Mouse (Mus musculus) adrenal gland, postnatal 25 days (tissue): ENCODE data around the gene Efr3b. TPM values are rescaled to one million over a fixed set of nuclear protein-coding genes. Genes with fewer than 3 reads are reported as not detected.

Experiments
- DNase-seq: peaks from one replicate; pipeline ENCODE4 v3.0.0; 2021; ENCODE audit warnings: mixed read lengths
- total RNA-seq: library from RNA; stranded (reverse); gene quantifications from 2 replicates; pipeline ENCODE4 v1.2.3, GENCODE M21; 2021

The Efr3b gene
- total RNA-seq, 1 experiment from 2014 or later = 2.7 TPM

DNA sequence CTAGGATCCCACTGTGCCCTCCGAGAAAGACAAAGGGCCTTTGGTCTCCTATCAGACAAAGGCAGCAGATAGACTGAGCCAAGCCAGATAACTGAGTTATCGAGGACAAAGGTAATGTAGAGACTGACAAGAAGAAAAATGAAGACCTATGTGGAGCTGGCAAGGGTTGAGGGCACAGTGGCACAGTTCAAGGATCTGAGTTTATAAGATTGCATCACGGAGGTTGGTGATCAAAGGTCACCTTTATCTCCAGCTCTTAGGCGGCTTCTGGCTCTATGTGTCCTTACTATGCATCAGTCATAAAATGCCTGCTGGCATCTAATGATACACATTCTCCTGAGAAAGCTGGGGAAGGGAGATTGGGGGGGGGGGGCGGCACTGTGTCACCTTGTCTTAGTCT, 2.6 kb downstream of the Efr3b start:
- DNase-seq = no peak

DNA sequence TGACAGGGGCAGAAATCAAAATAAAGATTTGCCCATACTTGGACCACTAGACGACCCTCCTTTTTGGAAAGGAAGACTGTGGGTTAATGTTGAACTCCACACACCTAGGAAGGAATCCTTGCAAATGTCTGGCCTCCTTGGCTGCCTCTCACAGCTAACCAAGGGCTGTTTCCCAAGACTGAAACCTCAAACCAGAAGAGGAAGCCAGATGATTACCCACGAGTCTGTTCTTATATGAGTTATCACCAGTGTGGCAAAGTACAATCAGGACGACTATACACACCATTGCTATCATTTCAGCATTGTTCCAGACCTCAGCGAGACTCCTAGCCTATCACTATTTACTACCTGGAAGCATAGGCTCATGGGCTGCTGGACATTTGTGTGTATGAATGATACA, 9.7 kb downstream of the Efr3b start:
- no peak for DNase-seq

DNA sequence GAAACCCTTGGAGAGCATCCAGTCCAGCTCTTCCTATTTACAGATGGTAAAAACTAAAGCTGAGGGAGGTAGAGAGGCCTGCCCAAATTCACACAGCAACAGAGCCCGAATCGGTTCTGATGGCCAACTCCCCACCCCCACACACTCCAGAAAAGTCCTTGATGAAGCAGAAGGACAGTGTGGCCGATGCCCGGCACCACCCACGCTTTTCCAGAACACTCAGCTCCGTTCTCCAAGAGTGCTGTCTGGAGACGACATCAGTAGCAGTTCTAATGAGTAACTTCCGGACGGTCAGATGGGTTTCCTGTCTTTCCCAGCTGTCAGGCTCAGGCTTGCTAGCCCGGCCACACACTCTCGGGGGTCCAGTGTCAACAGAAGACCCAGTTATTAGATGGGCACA, 10.2 kb downstream of the Efr3b start:
- peak; percentile 30 for DNase-seq

DNA sequence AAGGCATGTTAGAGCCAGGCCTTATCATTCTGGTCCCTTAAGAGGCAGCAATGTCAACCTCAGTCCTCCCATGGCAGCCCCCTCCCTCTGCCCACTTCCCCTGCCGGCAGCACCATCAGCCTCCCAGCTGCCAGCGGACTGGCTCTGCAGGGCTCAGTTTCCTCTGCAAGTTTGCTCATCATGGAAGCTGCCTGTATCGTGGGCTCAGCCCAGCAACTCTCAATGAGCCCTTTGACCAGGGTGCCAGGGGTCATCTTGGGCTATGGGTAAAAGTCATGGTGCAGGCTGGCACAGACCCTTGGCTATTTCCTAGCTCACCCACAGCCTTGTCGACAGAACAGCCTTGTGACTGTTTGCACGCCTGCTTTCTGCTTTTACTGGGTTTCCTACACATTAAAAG, 14.4 kb downstream of the Efr3b start:
- no peak for DNase-seq

DNA sequence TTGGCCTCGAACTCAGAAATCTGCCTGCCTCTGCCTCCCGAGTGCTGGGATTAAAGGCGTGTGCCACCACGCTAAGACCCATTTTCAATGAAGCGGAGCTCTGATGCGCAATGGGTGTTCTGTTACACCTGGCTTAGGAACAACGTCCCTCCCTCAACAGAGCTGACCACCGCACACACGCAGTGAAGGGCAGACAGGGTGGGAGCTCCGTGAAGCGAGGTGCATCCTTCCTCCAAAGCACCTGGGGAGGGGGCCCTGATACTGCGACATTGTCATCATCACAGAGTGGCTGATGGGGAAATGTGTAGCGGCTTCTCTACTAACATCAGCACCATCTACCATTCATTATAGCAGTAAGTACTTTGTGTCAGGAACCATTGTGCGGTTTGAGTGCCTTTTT, 15.2 kb downstream of the Efr3b start:
- no peak for DNase-seq

DNA sequence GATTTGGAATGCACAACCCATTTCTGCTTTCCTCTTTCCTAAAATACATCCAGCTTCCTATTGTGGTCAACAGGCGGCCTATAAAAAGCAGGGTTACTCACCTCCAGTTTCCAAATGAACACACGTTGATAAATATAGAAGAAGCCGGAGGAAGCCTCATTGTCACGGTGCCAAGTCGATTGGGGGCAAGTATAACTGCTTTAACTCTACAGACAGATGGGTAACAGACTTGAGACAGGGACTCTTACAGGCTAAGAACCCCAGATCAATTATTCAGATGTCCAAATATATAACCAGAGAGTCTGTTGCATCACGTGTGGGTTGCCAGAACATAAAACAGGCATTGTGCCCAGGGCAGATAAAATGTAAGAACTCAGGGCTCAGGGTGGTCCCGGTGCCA, 15.9 kb downstream of the Efr3b start:
- DNase-seq = peak; percentile 46

DNA sequence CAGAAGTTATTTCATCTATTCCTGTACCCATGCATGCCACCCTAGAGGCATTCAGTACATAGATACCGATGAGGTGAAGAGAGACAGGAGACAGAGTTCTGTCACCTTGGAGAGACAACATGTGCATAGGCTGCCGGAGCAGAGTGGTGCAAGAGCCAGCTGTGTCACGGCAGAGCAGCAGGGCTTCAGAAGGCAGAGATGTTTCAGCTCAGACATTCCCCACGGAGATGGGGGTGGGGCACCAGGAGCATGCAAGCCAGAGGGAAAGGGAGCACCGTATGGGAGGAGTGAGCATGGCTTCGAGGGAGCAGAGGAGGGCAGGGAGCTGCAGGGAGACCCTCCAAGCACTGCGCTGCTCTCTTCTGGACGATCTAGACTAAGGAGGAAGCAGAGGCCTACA, 18.2 kb downstream of the Efr3b start:
- peak; percentile 13 for DNase-seq

DNA sequence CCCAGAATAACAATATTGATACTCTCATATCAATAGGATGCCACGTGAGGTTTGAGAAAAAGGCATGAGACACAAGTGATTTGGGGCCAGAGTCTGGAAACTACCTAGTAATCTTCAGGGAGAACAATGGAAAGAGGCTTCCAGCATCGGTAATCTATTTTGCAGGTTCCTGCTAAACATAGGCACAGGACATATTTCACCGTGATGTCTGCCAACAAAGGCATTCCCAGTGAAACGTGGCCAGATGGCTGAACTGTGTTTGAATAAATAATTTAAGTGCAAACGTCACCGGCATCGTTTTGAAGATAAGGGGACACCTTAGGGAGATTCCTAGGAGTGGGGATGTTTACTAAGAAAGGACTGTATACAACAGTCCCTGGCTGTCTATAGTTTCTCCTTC, 22.4 kb downstream of the Efr3b start:
- no peak for DNase-seq

DNA sequence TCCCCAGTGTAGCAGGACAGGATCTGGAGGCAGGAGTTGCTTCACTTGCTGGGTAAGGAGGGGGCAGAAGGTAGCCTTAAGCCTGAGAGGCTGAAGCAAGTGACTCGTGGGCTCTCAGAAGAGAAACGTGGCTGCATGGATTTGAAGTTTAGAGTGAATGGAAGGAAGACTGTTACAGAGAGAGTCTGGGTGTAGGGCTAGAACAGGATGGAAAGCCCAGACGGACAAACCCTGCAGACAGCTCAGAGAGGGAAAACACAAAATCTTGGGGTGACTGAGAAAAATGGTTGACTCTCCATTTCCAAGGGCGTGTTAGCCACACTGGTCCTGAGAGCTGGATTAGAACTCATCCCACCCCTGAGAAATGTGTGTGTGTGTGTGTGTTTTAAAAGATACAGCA, 23.0 kb downstream of the Efr3b start:
- DNase-seq = no peak

DNA sequence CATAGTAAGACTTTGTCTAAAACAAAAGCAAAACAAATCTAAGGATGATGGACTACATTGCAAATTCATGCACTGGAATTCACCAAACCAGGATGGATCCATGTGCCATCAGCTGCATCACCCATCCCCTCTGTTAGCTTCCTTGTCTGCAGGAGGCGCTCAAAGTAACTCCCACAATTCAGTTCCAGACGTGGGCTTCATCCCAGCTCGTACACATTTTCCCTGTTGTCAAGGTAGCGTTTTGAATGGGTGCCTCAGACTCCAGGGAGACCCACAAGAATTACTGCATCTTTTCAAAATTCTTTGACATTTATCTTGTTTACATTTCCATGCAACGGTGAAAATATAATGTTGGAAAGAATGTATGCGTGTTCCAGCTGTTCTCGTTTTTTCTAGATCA, 23.5 kb downstream of the Efr3b start:
- no peak for DNase-seq

DNA sequence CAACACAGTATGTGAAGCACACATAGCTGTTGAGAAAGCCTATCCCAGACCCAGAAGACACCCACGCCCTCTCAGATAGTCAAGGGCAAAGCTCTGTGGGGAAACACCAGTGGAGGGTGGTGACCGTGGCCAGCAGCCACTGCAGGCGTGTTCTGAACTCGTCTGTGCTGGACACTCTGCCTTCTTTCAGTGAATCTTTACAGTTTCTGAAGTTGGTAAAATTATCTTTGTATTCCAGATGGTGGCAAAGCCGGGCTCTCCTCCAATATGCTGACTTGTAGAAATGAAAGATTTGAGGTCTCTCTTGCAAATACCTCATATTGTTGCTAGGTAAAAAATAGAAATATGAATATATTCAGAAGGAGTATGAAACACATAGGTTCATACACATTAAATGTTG, 27.0 kb downstream of the Efr3b start:
- DNase-seq = no peak

DNA sequence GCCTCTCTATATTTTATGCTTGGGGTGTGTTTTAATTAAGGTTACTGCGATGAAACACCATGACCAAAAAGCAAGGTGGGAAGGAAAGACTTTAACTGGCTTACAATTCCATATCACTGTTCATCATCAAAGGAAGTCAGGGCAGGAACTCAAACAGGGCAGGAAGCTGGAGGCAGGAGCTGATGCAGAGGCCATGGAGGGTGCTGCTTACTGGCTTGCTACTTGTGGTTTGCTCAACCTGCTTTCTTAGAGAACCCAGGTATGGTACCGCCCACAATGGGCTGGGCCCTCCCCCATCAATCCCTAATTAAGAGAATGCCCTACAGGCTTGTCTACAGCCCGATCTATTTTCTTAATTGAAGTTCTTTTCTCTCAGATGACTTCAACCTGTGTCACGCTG, 27.4 kb downstream of the Efr3b start:
- no peak for DNase-seq

DNA sequence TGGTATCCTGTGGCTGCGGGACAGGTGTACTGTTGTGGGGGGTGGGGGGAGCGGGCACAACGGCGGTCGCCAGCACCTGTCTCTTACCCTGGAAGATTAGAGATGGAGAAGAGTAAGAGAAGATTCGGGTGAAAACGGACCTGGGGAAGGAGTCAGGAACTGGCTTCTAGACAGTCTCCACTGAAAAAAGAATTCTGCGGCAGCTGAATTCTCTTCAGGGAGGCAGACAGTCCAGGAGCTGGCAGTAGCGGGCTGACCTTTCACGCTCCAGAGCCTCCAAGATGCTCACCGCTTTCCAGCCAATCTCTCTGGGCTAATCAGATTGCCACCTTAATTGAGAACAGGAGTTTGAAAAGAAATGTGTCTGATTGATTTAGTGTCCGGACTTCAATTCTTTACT, 30.0 kb downstream of the Efr3b start:
- DNase-seq = no peak

DNA sequence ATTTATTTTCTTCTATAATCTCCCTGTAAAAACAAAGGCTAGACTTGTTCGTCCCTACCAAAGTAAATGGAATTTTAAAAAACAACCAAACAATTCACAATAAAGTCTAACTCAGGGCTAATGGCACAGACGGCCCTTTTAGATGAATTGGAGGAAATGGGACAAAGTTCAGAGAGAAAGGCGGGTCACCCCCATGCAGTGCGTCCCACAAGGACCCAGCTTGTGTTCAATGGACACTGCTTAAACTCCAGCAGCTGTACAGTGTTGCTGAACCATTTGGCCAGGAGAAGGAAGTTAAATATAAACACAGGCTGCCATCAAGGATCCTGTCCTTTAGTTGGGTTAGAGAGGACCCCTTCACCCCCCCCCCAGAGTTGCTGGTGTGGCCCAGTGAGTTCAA, 30.9 kb downstream of the Efr3b start:
- no peak for DNase-seq

DNA sequence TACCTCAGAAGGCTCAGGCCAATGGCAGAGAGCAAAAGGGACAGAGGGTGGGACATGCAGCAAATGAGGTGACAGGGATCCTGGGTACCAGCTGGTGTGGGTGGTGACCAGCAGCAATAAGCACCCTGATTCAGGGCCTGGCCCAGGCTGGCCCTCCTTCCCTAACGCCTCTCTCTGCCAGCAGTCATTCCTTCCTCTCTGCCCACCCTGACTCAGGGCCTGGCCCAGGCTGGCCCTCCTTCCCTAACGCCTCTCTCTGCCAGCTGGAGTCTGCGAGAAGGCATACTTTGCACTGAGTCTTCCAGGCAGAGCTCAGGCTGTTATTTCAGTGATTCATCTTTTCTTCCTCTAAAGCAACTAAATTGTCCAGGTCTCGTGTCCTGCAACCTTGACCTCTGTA, 31.5 kb downstream of the Efr3b start:
- DNase-seq = peak; percentile 42

DNA sequence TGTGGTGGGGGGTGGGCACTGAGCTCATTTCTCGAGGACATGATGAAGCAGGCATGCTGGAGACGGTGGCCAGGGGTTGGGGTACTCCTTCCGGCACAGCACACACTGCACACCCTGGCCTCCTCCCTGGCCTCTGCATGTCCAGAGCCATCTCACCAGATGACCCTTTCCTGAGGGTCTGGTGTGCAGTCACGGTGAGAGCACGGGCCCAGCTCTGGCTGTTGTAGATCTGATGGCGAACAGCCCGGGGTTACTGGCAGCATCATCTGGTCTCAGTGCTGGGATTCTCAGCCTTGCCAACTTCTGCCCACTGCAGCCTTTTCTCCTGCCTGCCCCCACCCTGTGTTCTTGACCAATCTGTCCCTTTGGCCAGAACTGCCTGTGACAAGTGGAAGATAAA, 32.6 kb downstream of the Efr3b start:
- no peak for DNase-seq

DNA sequence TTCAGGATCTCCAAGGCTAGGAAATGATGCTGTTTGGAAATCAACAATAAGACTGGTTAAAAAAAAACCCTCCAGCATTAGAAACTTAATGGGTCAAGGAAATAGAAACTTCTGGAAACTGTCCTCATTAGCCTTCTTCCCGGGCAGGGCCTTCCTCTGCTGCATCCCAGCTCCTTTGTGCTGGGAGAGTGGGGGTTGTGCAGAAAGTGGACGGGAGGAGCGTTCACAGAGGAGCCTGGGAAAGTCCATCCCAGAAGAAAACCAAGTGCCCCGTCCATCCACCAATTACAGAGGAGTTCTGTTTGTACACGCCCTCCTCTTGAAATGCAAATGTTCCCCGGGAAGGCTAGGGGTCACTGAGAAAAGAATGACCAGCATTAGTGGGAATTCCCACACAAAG, 34.1 kb downstream of the Efr3b start:
- no peak for DNase-seq

DNA sequence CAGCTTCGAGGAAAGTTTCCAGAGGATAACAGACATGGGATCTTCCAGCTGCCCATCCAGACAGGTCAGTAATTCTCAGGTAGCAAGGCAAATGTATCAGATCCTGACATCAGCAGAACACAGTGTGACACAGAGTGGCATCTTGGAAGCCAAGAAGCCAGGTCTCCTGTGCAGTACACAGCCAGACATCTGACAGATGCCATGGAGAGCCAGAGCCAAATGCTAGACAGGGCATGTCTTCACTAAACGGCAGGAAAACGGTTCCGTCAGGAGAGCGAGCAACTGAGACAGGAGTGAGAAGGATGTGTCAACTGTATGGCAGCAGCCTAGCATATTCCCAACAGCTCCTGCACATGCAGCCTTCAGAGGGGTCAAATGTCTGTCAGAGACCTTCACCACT, 38.3 kb downstream of the Efr3b start:
- no peak for DNase-seq

DNA sequence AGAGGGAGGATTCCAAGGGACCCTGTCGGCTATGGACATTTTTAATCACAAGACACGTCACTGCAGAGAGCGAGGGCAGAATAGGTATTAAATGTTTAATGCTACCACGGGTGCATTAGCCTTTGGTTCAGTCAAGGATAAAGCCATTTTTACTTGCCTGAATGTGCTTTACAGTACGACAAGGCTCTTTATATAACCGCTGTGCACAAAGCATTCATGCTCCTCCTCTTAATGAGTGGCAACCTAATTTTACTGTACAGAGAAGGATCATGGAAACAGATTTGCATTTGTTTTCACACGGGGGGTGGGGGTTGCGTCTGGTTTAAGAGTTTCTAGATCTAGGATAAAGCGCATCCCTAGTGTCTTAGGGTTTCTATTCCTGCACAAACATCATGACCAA, 42.0 kb downstream of the Efr3b start:
- no peak for DNase-seq

DNA sequence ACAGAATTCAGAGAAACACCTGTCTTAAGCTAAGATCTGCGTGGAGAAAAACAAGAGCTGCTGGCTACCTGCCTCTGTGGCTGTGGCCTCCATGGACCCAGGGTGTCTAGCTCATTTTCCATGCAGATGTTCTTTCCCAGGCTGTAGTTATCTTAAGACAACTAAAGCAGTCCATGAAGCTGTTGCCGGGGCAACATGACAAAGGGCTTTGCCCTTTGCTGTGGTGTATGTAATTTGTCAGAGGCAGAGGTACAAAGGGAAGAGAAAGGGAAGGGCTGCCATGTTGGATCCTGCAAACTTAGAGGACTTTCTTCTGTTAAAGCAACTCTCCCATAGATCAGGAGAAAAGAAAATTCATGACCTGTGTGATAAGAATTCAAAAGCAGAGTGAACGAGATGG, 47.7 kb downstream of the Efr3b start:
- DNase-seq = no peak

DNA sequence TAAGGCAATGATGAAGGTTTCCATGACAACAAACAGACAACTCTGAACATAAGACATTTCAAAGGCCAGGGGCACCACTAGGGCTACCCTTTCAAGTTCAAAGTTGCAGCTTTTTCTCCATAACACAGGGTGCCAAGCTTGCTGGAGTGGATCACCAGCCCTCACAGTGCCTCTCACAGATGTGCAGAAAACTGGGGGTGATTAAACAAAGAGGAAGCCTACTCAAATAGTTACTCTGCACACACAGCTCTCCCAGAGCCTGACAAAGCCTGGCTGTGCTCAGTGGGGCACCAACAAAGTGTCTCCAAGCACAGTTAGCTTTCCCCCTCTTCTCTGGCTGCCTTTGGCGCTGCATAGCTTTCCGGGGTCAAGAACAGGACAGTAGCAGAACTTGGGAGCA, 48.8 kb downstream of the Efr3b start:
- DNase-seq = no peak

DNA sequence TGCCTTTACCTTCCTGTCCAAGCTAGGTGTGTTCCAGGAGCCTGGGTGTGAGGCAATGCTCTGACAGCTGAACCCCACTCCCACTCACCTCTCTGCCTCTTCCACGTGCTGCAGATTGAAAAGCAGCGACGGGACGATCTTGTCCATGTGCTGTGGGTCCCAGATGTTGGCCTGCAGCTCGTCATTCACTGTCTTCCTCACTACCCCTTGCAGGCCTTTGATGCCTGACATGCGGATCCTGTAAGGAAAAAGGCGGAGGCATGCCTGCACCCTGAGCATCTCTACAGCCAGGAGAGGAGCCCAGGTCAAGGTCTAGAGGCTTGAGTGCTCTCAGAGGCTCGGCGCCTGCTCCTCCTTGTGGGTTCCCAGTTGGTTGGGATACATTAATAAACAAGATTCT, 54.3 kb downstream of the Efr3b start:
- no peak for DNase-seq

DNA sequence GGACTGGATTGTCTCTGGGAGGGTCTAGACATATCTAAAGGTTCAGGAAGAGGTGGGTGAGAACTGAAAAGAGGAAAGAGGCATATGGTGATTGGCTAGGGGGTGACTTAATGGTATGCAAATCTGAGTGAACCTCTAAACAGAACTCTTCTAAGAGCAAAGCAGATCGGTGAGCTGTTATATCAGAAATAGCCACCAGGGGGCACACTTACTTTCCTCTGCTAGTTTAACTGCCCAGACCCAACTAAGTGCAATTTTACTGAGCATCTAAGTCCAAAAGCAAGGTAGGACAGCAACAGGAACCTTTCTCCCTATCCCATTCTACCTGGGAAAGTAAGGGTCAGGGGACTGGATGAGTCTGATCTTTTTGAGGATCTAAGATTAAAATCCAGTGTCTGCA, 55.0 kb downstream of the Efr3b start:
- DNase-seq = peak; percentile 70

DNA sequence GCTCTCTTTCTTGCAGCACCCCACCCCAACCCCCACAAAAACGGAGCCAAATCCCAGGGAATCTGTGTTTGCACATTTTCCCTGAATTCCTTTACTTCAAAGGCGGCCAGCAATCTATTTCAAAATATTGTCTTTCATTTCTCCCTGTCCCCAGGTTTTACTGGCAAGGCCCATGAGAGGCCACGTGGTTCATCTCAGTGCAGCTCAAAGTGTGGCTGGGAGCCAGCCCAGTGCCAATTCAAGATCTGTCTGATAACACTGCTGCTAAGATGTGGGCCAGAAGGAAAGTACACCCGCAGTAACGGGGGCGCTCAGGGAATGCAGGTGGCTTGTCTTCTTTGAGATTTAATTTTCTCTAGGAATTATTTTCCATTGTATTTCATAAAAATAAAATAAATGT, 56.5 kb downstream of the Efr3b start:
- DNase-seq = peak; percentile 68

DNA sequence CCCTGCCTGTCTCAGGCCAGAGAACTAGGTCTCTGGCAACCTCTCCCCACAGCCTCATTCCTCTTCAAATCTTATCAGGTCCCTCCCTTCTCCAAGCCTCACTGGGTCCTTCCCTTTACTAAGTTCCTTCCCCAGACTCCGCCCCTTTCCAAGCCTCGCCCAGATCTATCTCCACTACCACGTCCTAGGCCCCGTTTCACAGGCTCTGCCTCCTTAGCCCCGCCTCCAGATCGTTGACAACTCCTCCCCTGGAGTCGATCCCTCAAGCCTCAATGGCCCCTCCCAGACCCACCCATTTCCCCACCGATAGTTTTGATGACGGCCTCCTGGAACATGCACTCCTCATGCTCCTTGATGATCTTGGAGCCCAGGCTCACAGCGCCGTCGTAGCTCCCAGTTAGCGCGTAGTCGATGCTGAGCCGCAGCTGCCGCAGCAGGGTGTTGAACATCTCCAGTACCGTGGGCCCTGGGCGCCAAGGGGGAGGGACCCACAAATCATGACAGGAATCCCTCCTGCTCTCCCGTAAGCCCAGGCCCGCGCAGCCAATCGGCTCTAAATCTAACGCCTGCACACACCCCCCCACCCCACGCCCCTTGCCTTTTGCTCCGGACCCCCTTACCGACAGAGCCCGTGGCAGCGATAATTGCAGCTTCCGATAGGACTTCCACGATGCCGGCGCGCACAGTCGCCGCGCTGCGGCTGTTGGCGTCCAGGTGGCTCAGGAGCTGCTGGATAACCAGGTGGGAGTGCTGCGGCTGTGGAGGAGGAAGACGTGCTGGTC, 57.2 kb downstream of the Efr3b start:
- DNase-seq = peak; percentile 75
